ENCODE assay signal across 25 mouse cellular contexts in the genomic region with DNA sequence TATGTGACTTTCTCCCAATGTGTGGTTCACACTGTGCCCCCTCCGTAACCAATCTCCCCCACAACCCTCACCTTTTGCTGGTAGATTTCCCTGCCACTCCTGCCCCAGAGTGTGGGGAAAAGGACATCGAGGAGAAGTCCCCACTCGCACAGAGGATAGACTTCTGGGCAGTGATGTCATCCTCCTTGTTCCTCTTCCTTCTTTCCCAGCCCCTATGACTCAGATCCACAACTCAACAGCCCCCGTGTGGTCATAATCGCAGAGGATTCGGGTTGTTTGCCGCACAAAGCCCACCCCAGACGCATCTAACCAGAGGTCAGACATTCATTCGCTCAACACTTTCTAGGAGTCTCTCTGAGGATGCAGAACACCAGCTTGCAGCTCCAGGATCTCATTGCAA. TPM values are rescaled to one million over a fixed set of nuclear protein-coding genes. Genes with fewer than 3 reads are reported as not detected.
A peak's percentile ranks its signal among the peaks of the same experiment; 100 is the strongest.
DNase-seq lines count a peak whose midpoint lies in the region; ATAC-seq and TF ChIP-seq lines count a peak whose summit lies in the region.
"Had no signal": no experiment of that assay in that cellular context is flagged by ENCODE, and none has a peak within 500 bp of the region (broad histone marks: within the 10 kb centered on the region; RNA-seq: fewer than 3 reads in every experiment).

No protein-coding gene starts in this region.

- H3K4me1 ChIP-seq in MEL (ENCODE audit: control insufficient read depth in 1 of 2, insufficient read depth in 2 of 2, low read length in 2 of 2), result peaks cover 6 to 15% of the 10 kb centered on the region in 2 experiments

- no peaks in the 10 kb centered on the region for H3K9me3 ChIP-seq in MEL (replicated peaks; ENCODE audit: insufficient read depth, low read length)
- H3K9me3 ChIP-seq: forebrain, embryonic 15.5 days; hindbrain, embryonic 10.5 days; liver, embryonic 13.5 days; midbrain, embryonic 12.5 days had no signal

- no peaks in the 10 kb centered on the region for H3K27me3 ChIP-seq in MEL (ENCODE audit: control insufficient read depth in 1 of 2, insufficient read depth in 2 of 2, low read length in 2 of 2)
- H3K27me3 ChIP-seq: forebrain, embryonic 15.5 days; midbrain, embryonic 12.5 days had no signal

- ATAC-seq in neutrophil, adult 5-6 weeks (ENCODE audit: extremely low read depth, insufficient number of reproducible peaks, low FRiP score, poor library complexity, severe bottlenecking), result peak; percentile 21; the same call in 1 of the 2 replicates
- ATAC-seq: forebrain, embryonic 15.5 days had no signal

- 28% methylated on average over 8 of the region's 9 CpGs for WGBS in macrophage (ENCODE audit: missing documents)

- no peak for TF ChIP-seq POLR2A in MEL (IDR thresholded peaks at IDR 0.05; ENCODE audit: control insufficient read depth in 1 of 2, insufficient read depth in 1 of 2, low read depth in 1 of 2, low read length in 2 of 2, poor library complexity in 1 of 2)

- TF ChIP-seq EP300 in MEL (IDR thresholded peaks at IDR 0.05; ENCODE audit: low read depth in 1 of 2, low read length in 2 of 2), result no peak

- H3K4me3 ChIP-seq in MEL (ENCODE audit: control insufficient read depth in 1 of 2, insufficient read depth in 1 of 2, low read depth in 2 of 2, low read length in 2 of 2) (no peak overlapping the region), macrophage (ENCODE audit: inconsistent target) (no peak overlapping the region)
- H3K4me3 ChIP-seq: forebrain, embryonic 15.5 days; heart, adult 2 months; hindbrain, embryonic 10.5 days; liver, embryonic 13.5 days; midbrain, embryonic 12.5 days had no signal

- TF ChIP-seq CTCF in MEL (IDR thresholded peaks at IDR 0.05 in 2 of 3, conservative IDR thresholded peaks at IDR 0.05 in 1 of 3; ENCODE audit: control insufficient read depth in 1 of 3, insufficient read depth in 1 of 3, low read depth in 2 of 3, low read length in 3 of 3, poor library complexity in 1 of 3, severe bottlenecking in 1 of 3), result no peak

- no peak for TF ChIP-seq RAD21 in MEL (IDR thresholded peaks at IDR 0.05; ENCODE audit: low read depth, low read length)

- no peak overlapping the region for H3K9ac ChIP-seq in MEL (ENCODE audit: control insufficient read depth, low read depth, low read length, poor library complexity, severe bottlenecking)
- H3K9ac ChIP-seq: forebrain, embryonic 15.5 days; liver, embryonic 13.5 days; midbrain, embryonic 12.5 days had no signal

- H3K27ac ChIP-seq in MEL (ENCODE audit: control insufficient read depth, low read depth, low read length) (no peak overlapping the region), macrophage (0 out of 2 replicates have a peak overlapping the region, but pooled peaks have one; percentile 7)
- H3K27ac ChIP-seq: forebrain, embryonic 15.5 days; heart, adult 2 months; hindbrain, embryonic 10.5 days; liver, embryonic 13.5 days; midbrain, embryonic 12.5 days had no signal

- peak; percentile 87 for DNase-seq in heart, adult 11 months
- DNase-seq in heart, adult 8-10 months (ENCODE audit: low spot score), result no peak
- peak; percentile 20 for DNase-seq in MEL (ENCODE audit: low read depth, low spot score)
- DNase-seq in spleen, postnatal 14 days (ENCODE audit: low spot score in 2 of 2), result no peak
- DNase-seq in adrenal gland, postnatal 10 days, result no peak
- no peak for DNase-seq in adrenal gland, adult 2 months
- DNase-seq: adrenal gland, postnatal 36 days; cerebellum, adult 11-12 months; cerebellum, postnatal 36 days; gastrocnemius, postnatal 14 days; kidney, adult 18-20 months; kidney, postnatal 4 days; liver, embryonic 13.5 days; lung, adult 2 months; lung, postnatal 4 days; retina, postnatal 1 day; right cerebral cortex, postnatal 25 days; spleen, adult 18-20 months; thymus, postnatal 14 days had no signal

- H3K79me2 ChIP-seq in MEL (ENCODE audit: control insufficient read depth, insufficient read depth, low read length, poor library complexity), result no peaks in the 10 kb centered on the region
- H3K79me2 ChIP-seq in macrophage (ENCODE audit: inconsistent target), result no peaks in the 10 kb centered on the region

- H3K36me3 ChIP-seq in MEL (ENCODE audit: control insufficient read depth in 1 of 2, insufficient read depth in 2 of 2, low read length in 2 of 2) (peaks cover 0 to 14% of the 10 kb centered on the region in 2 experiments; a peak in 2 of 4 replicates), macrophage (ENCODE audit: inconsistent target) (no peaks in the 10 kb centered on the region)
- H3K36me3 ChIP-seq: forebrain, embryonic 15.5 days; hindbrain, embryonic 10.5 days; liver, embryonic 13.5 days; midbrain, embryonic 12.5 days had no signal

TF ChIP-seq in MEL, 35 proteins besides CTCF, POLR2A, EP300 and RAD21:
- no peak for TF ChIP-seq ZC3H11A (IDR thresholded peaks at IDR 0.05; ENCODE audit: low read depth, low read length)
- no peak for TF ChIP-seq SIN3A (IDR thresholded peaks at IDR 0.05; ENCODE audit: low read length)
- no peak for TF ChIP-seq RCOR1 (IDR thresholded peaks at IDR 0.05; ENCODE audit: low read depth, low read length)
- TF ChIP-seq SMC3 (IDR thresholded peaks at IDR 0.05; ENCODE audit: low read depth, low read length), result no peak
- TF ChIP-seq POLR2AphosphoS5 (IDR thresholded peaks at IDR 0.05; ENCODE audit: borderline replicate concordance, low read depth, low read length), result no peak
- TF ChIP-seq ZMIZ1 (IDR thresholded peaks at IDR 0.05; ENCODE audit: low read depth, low read length), result no peak
- no peak for TF ChIP-seq E2F4 (IDR thresholded peaks at IDR 0.05; ENCODE audit: borderline replicate concordance, low read depth, low read length)
- TF ChIP-seq MAZ (IDR thresholded peaks at IDR 0.05; ENCODE audit: low read depth, low read length), result no peak
- TF ChIP-seq BHLHE40 (IDR thresholded peaks at IDR 0.05; ENCODE audit: borderline replicate concordance, low read depth, low read length), result no peak
- TF ChIP-seq MEF2A (IDR thresholded peaks at IDR 0.05; ENCODE audit: extremely low read depth, insufficient replicate concordance, low read depth, low read length, poor library complexity, severe bottlenecking), result no peak
- no peak for TF ChIP-seq GABPA (IDR thresholded peaks at IDR 0.05; ENCODE audit: low read depth, low read length)
- TF ChIP-seq JUND (IDR thresholded peaks at IDR 0.05; ENCODE audit: low read depth, low read length), result no peak

RNA-seq across cellular contexts. Expression of a gene that starts 3.2 kb away (rescaled TPM):
- total RNA-seq in heart, adult 8-10 months (2022), result 10 to 100 TPM in 1 of 4 experiments, 1 to 10 TPM in 3; 7.0 to 11.4 (median 8.2) TPM
- total RNA-seq in MEL (2012; rRNA removed), result 0.10 and 0.12 TPM in 2 replicates
- 1 to 10 TPM in 1 of 2 experiments, not detected in 1; 3.6 TPM for polyA plus RNA-seq in MEL (2012; ENCODE audit: insufficient read depth in 1 of 2, insufficient read length in 2 of 2, low read depth in 1 of 2, low replicate concordance in 2 of 2, missing spikeins in 1 of 2)
- total RNA-seq in macrophage (2018; cell fraction: chromatin; rRNA removed), result 1 to 10 TPM in 2 of 26 experiments, under 1 TPM in 6, not detected in 18; 0.24 to 7.0 (median 0.68) TPM
- under 1 TPM in 24 of 26 experiments, not detected in 2; 0.07 to 0.76 (median 0.32) TPM for total RNA-seq in macrophage (2018; cell fraction: cytosol; rRNA removed)
- total RNA-seq in macrophage (2018; cell fraction: nucleus; rRNA removed), result 1 to 10 TPM in 8 of 26 experiments, under 1 TPM in 4, not detected in 14; 0.18 to 3.2 (median 1.5) TPM
- polyA plus RNA-seq in macrophage (2018), result 0.34 to 2.5 TPM (median 0.49 TPM) in 3 replicates
- 0.37 and 2.9 TPM in 2 replicates for total RNA-seq in neutrophil, adult 5-6 weeks (2017)
- total RNA-seq in adrenal gland, postnatal 10 days (2021), result 10 to 100 TPM; 16.2 to 20.9 TPM
- total RNA-seq in adrenal gland, adult 2 months (2021), result 10 to 100 TPM; 11.0 to 12.3 TPM
- 7.2 and 9.5 TPM in 2 replicates for polyA plus RNA-seq in adrenal gland, adult 2 months (2012; rRNA removed)

RNA-seq across cellular contexts. Expression of a gene that starts 30.0 kb away (rescaled TPM):
- total RNA-seq in heart, adult 8-10 months (2022), result 100 to 1,000 TPM; 124 to 138 (median 128) TPM
- 69.1 and 71.4 TPM in 2 replicates for total RNA-seq in MEL (2012; rRNA removed)
- 100 to 1,000 TPM in 1 of 2 experiments, not detected in 1; 199 TPM for polyA plus RNA-seq in MEL (2012; ENCODE audit: insufficient read depth in 1 of 2, insufficient read length in 2 of 2, low read depth in 1 of 2, low replicate concordance in 2 of 2, missing spikeins in 1 of 2)
- 100 to 1,000 TPM in 23 of 26 experiments, 10 to 100 TPM in 3; 79.3 to 327 (median 178) TPM for total RNA-seq in macrophage (2018; cell fraction: chromatin; rRNA removed)
- total RNA-seq in macrophage (2018; cell fraction: cytosol; rRNA removed), result 100 to 1,000 TPM; 221 to 473 (median 294) TPM
- 100 to 1,000 TPM; 199 to 863 (median 326) TPM for total RNA-seq in macrophage (2018; cell fraction: nucleus; rRNA removed)
- 350 to 497 TPM (median 426 TPM) in 3 replicates for polyA plus RNA-seq in macrophage (2018)
- 168 and 182 TPM in 2 replicates for total RNA-seq in neutrophil, adult 5-6 weeks (2017)
- total RNA-seq in adrenal gland, postnatal 10 days (2021), result 100 to 1,000 TPM; 172 to 178 TPM
- 100 to 1,000 TPM; 200 to 247 TPM for total RNA-seq in adrenal gland, adult 2 months (2021)
- 204 and 227 TPM in 2 replicates for polyA plus RNA-seq in adrenal gland, adult 2 months (2012; rRNA removed)

Comparison
In these comparisons a context has a peak if more than half of its experiments do, and no peak if none do; other contexts are left out.
1. DNase-seq: peak in heart, adult 11 months (single experiment) and MEL (single experiment); none in heart, adult 8-10 months (single experiment), spleen, postnatal 14 days (0 of 2), adrenal gland, postnatal 10 days (single experiment) and adrenal gland, adult 2 months (single experiment).